20 mouse cellular contexts compared by ENCODE assay signal in genomic region chr5:125523361-125523760, GRCm38 (mm10). TPM values are rescaled to one million over a fixed set of nuclear protein-coding genes. Genes with fewer than 3 reads are reported as not detected.
DNase-seq lines count a peak whose midpoint lies in the region; ATAC-seq lines count a peak whose summit lies in the region.
"Had no signal": no experiment of that assay in that cellular context is flagged by ENCODE, and none has a peak within 500 bp of the region (broad histone marks: within the 10 kb centered on the region; RNA-seq: fewer than 3 reads in every experiment).

No protein-coding gene starts in this region.

- H3K4me1 ChIP-seq in heart, embryonic 11.5 days (ENCODE audit: control insufficient read depth, insufficient read depth, low read length), result no peaks in the 10 kb centered on the region
- peaks cover 17% of the 10 kb centered on the region for H3K4me1 ChIP-seq in heart, embryonic 10.5 days
- no peaks in the 10 kb centered on the region for H3K4me1 ChIP-seq in hindbrain, embryonic 16.5 days (ENCODE audit: control insufficient read depth, insufficient read depth, low read depth, low read length)
- H3K4me1 ChIP-seq: forebrain, embryonic 13.5 days; hindbrain, embryonic 15.5 days had no signal

- peaks cover 4% of the 10 kb centered on the region; the same call in 1 of the 2 replicates for H3K27me3 ChIP-seq in heart, embryonic 11.5 days (ENCODE audit: control insufficient read depth, insufficient read depth, low read length)
- peaks cover 16% of the 10 kb centered on the region; the same call in 1 of the 2 replicates for H3K27me3 ChIP-seq in heart, embryonic 10.5 days (ENCODE audit: insufficient read depth, poor library complexity, severe bottlenecking)
- no peaks in the 10 kb centered on the region for H3K27me3 ChIP-seq in hindbrain, embryonic 16.5 days (replicated peaks; ENCODE audit: control insufficient read depth, insufficient read depth, low read length)

- no peak overlapping the region for H3K4me2 ChIP-seq in heart, embryonic 11.5 days
- H3K4me2 ChIP-seq in hindbrain, embryonic 16.5 days (ENCODE audit: low read length), result no peak overlapping the region
- H3K4me2 ChIP-seq: forebrain, embryonic 13.5 days; hindbrain, embryonic 15.5 days had no signal

- 76% methylated on average over 2 of the region's 2 CpGs for WGBS in heart, embryonic 11.5 days (ENCODE audit: insufficient replicate concordance)
- 78% methylated on average over 2 of the region's 2 CpGs for WGBS in heart, embryonic 10.5 days
- WGBS in hindbrain, embryonic 16.5 days, result 84% methylated on average over 2 of the region's 2 CpGs

- ATAC-seq in heart, embryonic 11.5 days (replicated peaks; ENCODE audit: insufficient number of reproducible peaks, low FRiP score, low TSS enrichment), result peak; percentile 35; the same call in 1 of the 2 replicates
- ATAC-seq in hindbrain, embryonic 16.5 days, result no peak
- ATAC-seq: forebrain, embryonic 13.5 days; forebrain, postnatal 0 days had no signal

- peaks cover 5% of the 10 kb centered on the region; the same call in 1 of the 2 replicates for H3K9me3 ChIP-seq in heart, embryonic 11.5 days (replicated peaks; ENCODE audit: control insufficient read depth, low read length)
- peaks cover 4% of the 10 kb centered on the region; the same call in 1 of the 2 replicates for H3K9me3 ChIP-seq in heart, embryonic 10.5 days
- H3K9me3 ChIP-seq in hindbrain, embryonic 16.5 days (ENCODE audit: control insufficient read depth, low read length), result no peaks in the 10 kb centered on the region
- H3K9me3 ChIP-seq: hindbrain, embryonic 15.5 days had no signal

- no peak overlapping the region for H3K4me3 ChIP-seq in heart, embryonic 11.5 days (ENCODE audit: low read depth, low read length)
- no peak overlapping the region for H3K4me3 ChIP-seq in heart, embryonic 10.5 days
- H3K4me3 ChIP-seq in hindbrain, embryonic 16.5 days (ENCODE audit: low read length), result no peak overlapping the region
- H3K4me3 ChIP-seq: embryonic facial prominence, embryonic 10.5 days; forebrain, embryonic 13.5 days; gastrocnemius, adult 2 months; hindbrain, embryonic 10.5 days; hindbrain, embryonic 15.5 days had no signal

- no peak overlapping the region for H3K9ac ChIP-seq in heart, embryonic 11.5 days (ENCODE audit: low read depth, low read length)
- no peak overlapping the region for H3K9ac ChIP-seq in hindbrain, embryonic 16.5 days (ENCODE audit: low read depth, low read length)
- H3K9ac ChIP-seq: forebrain, embryonic 13.5 days; forebrain, postnatal 0 days; hindbrain, embryonic 15.5 days had no signal

- H3K27ac ChIP-seq in heart, embryonic 11.5 days (ENCODE audit: low read depth, low read length), result no peak overlapping the region
- no peak overlapping the region for H3K27ac ChIP-seq in heart, embryonic 10.5 days
- no peak overlapping the region for H3K27ac ChIP-seq in hindbrain, embryonic 16.5 days (ENCODE audit: low read depth, low read length)
- H3K27ac ChIP-seq: embryonic facial prominence, embryonic 10.5 days; forebrain, embryonic 13.5 days; gastrocnemius, adult 2 months; hindbrain, embryonic 10.5 days; hindbrain, embryonic 15.5 days had no signal

- no peak for DNase-seq in heart, embryonic 10.5 days (ENCODE audit: low spot score)
- DNase-seq in ES-CJ7 (ENCODE audit: low read depth, low spot score), result peak; percentile 73
- DNase-seq in ZHBTc4 (ENCODE audit: low read depth, low spot score), result peak; percentile 74
- DNase-seq in ovary, adult 18-20 months (ENCODE audit: low spot score), result no peak
- no peak for DNase-seq in thymus, postnatal 4 days
- DNase-seq: adrenal gland, adult 2 months; adrenal gland, postnatal 25 days; cerebellum, adult 18-20 months; cerebellum, adult 9-11 months; cerebellum, postnatal 36 days; forebrain, postnatal 0 days; gastrocnemius, adult 2 months; gastrocnemius, postnatal 25 days had no signal

- H3K36me3 ChIP-seq in heart, embryonic 11.5 days (ENCODE audit: control insufficient read depth, insufficient read depth, low read length), result no peaks in the 10 kb centered on the region
- H3K36me3 ChIP-seq in heart, embryonic 10.5 days, result no peaks in the 10 kb centered on the region
- H3K36me3 ChIP-seq in hindbrain, embryonic 16.5 days (ENCODE audit: control insufficient read depth, insufficient read depth, low read length), result peaks cover 3% of the 10 kb centered on the region; the same call in 1 of the 2 replicates

RNA-seq across cellular contexts. Expression of gene Tmem132b, which starts 8.2 kb away (rescaled TPM):
- polyA plus RNA-seq in heart, embryonic 11.5 days (2014; fragmentation: Nextera tagmentation; extraction: Ambion mirVana), result 0.03 TPM in 2 replicates
- 0.04 TPM in 1 of 2 replicates, not detected in the other for polyA plus RNA-seq in heart, embryonic 10.5 days (2016; fragmentation: Nextera tagmentation; extraction: Ambion mirVana)
- polyA plus RNA-seq in hindbrain, embryonic 16.5 days (2015; fragmentation: Nextera tagmentation; extraction: Ambion mirVana), result 3.9 and 4.2 TPM in 2 replicates
- polyA plus RNA-seq: heart, embryonic 16.5 days had no signal

RNA-seq across cellular contexts. Expression of gene Aacs, which starts 47.7 kb away (rescaled TPM):
- 14.2 and 15.5 TPM in 2 replicates for polyA plus RNA-seq in heart, embryonic 11.5 days (2014; fragmentation: Nextera tagmentation; extraction: Ambion mirVana)
- 24.2 and 30.1 TPM in 2 replicates for polyA plus RNA-seq in heart, embryonic 10.5 days (2016; fragmentation: Nextera tagmentation; extraction: Ambion mirVana)
- 113 and 123 TPM in 2 replicates for polyA plus RNA-seq in hindbrain, embryonic 16.5 days (2015; fragmentation: Nextera tagmentation; extraction: Ambion mirVana)

Comparison
In these comparisons a context has a peak if more than half of its experiments do, and no peak if none do; other contexts are left out.
1. DNase-seq: peak in ES-CJ7 (single experiment) and ZHBTc4 (single experiment); none in heart, embryonic 10.5 days (single experiment), ovary, adult 18-20 months (single experiment) and thymus, postnatal 4 days (single experiment).